Mouse (Mus musculus) ES-E14 (cell line): ENCODE measurements at regions not wholly inside any gene's neighbourhood (a gene's known extent, or its start where the extent isn't known, plus 50 kb on each side); places are given as distances from the start of the nearest gene placed in this dataset.

Source experiments
- CHD2 ChIP-seq: IDR thresholded peaks from 2 replicates; pipeline ENCODE4 v1.6.1; 2014; ENCODE audit warnings: mild to moderate bottlenecking, low read depth, low read length, inconsistent platforms
- HCFC1 ChIP-seq: IDR thresholded peaks from 2 replicates; pipeline ENCODE4 v1.6.1; 2012; ENCODE audit warnings: low read length, inconsistent platforms, borderline replicate concordance; ENCODE audit not compliant: insufficient read depth
- MAFK ChIP-seq: IDR thresholded peaks from 2 replicates; pipeline ENCODE4 v1.6.1; 2014; ENCODE audit warnings: mild to moderate bottlenecking, low read depth, low read length, inconsistent platforms; ENCODE audit not compliant: insufficient read depth
- ZC3H11A ChIP-seq: IDR thresholded peaks from 2 replicates; pipeline ENCODE4 v1.6.1; 2012; ENCODE audit warnings: low read depth, mild to moderate bottlenecking, inconsistent platforms, low read length, borderline replicate concordance
- ZNF384 ChIP-seq: IDR thresholded peaks from 2 replicates; pipeline ENCODE4 v1.6.1; 2012; ENCODE audit warnings: low read depth, low read length, inconsistent platforms

- TF ChIP-seq MAFK, result no peak
- no peak for TF ChIP-seq HCFC1
- TF ChIP-seq ZC3H11A, result no peak
- TF ChIP-seq CHD2, result no peak
- TF ChIP-seq ZNF384, result no peak
Measured at GRCm38 (mm10) chr5:51876846-51877245, 309.3 kb upstream of the Ppargc1a start.
